Mouse (Mus musculus): Measurements from ENCODE around the gene Frmd6.
A peak's percentile ranks its signal among the peaks of the same experiment; 100 is the strongest.

Frmd6 gene

GRCm38 (mm10) chr12:70853026-70853425, 27.7 kb downstream of the Frmd6 start:
- peak; percentile 40 to 61 for DNase-seq

- DNase-seq, result no peak
Measured at GRCm38 (mm10) chr12:70855678-70856077, 30.4 kb downstream of the Frmd6 start.

- DNase-seq, result no peak
Measured at GRCm38 (mm10) chr12:70856776-70857175, 31.5 kb downstream of the Frmd6 start.

- no peak for DNase-seq
Measured at GRCm38 (mm10) chr12:70863281-70863680, 38.0 kb downstream of the Frmd6 start.

- no peak for DNase-seq
Measured at GRCm38 (mm10) chr12:70867780-70868179, 42.5 kb downstream of the Frmd6 start.

GRCm38 (mm10) chr12:70868190-70868987, 43.1 kb downstream of the Frmd6 start:
- no peak for DNase-seq

- DNase-seq, result no peak
Measured at GRCm38 (mm10) chr12:70868988-70869291, 43.6 kb downstream of the Frmd6 start.

GRCm38 (mm10) chr12:70873544-70873943, 48.2 kb downstream of the Frmd6 start:
- DNase-seq, result peak; percentile 43 to 48

GRCm38 (mm10) chr12:70876270-70876998, 51.1 kb downstream of the Frmd6 start:
- no peak for DNase-seq

GRCm38 (mm10) chr12:70877926-70878710, 52.8 kb downstream of the Frmd6 start:
- no peak for DNase-seq

GRCm38 (mm10) chr12:70880396-70880975, 55.2 kb downstream of the Frmd6 start:
- no peak for DNase-seq

GRCm38 (mm10) chr12:70881340-70881739, 56.0 kb downstream of the Frmd6 start:
- DNase-seq, result peak; percentile 71 to 84

GRCm38 (mm10) chr12:70881854-70882253, 56.5 kb downstream of the Frmd6 start:
- peak; percentile 33 to 51 for DNase-seq

GRCm38 (mm10) chr12:70883141-70883540, 57.8 kb downstream of the Frmd6 start:
- DNase-seq, result no peak

- no peak for DNase-seq
Measured at GRCm38 (mm10) chr12:70884113-70884512, 58.8 kb downstream of the Frmd6 start.

GRCm38 (mm10) chr12:70884973-70885372, 59.7 kb downstream of the Frmd6 start:
- no peak for DNase-seq

- no peak for DNase-seq
Measured at GRCm38 (mm10) chr12:70885576-70885975, 60.3 kb downstream of the Frmd6 start.

GRCm38 (mm10) chr12:70890405-70890804, 65.1 kb downstream of the Frmd6 start:
- DNase-seq, result no peak

GRCm38 (mm10) chr12:70890874-70891470, 65.7 kb downstream of the Frmd6 start:
- DNase-seq, result no peak

GRCm38 (mm10) chr12:70895275-70895674, 70.0 kb downstream of the Frmd6 start:
- no peak for DNase-seq

- no peak for DNase-seq
Measured at GRCm38 (mm10) chr12:70896068-70896467, 70.8 kb downstream of the Frmd6 start.

GRCm38 (mm10) chr12:70897434-70897833, 72.1 kb downstream of the Frmd6 start:
- no peak for DNase-seq

GRCm38 (mm10) chr12:70898450-70898849, 73.1 kb downstream of the Frmd6 start:
- no peak for DNase-seq

All from lung, adult 18-20 months (tissue).